Mouse (Mus musculus): Measurements from ENCODE around the gene Hbb-bh1. TPM values are rescaled to one million over a fixed set of nuclear protein-coding genes. Genes with fewer than 3 reads are reported as not detected.

The Hbb-bh1 gene
- polyA plus RNA-seq (2014; fragmentation: Illumina TruSeq; extraction: RNeasy Lipid Tissue Mini Kit (QIAGEN cat#74804); ENCODE audit: low read depth, low replicate concordance) = not detected

GRCm38 (mm10) chr7:103843034-103843433 is at the start of gene Hbb-bh1:
TSS of gene Hbb-bh1 (minus strand) at chr7:103843164.

GRCm38 (mm10) chr7:103886152-103886551 is 43.2 kb upstream of the Hbb-bh1 start, which contains the start of gene Olfr66:
TSS of gene Olfr66 (minus strand) at chr7:103886252.

GRCm38 (mm10) chr7:103853090-103853489 is 10.1 kb upstream of the Hbb-bh1 start, which contains the start of gene Hbb-y:
TSS of gene Hbb-y (minus strand) at chr7:103853216.

GRCm38 (mm10) chr7:103840268-103840667 is 2.7 kb downstream of the Hbb-bh1 start, which contains the start of gene Hbb-bh2:
TSS of gene Hbb-bh2 (minus strand) at chr7:103840520.

GRCm38 (mm10) chr7:103827808-103828207 is 15.2 kb downstream of the Hbb-bh1 start, which contains the start of gene Hbb-bs:
TSS of gene Hbb-bs (minus strand) at chr7:103828096.

GRCm38 (mm10) chr7:103813766-103814165 is 29.2 kb downstream of the Hbb-bh1 start, which contains the start of gene Hbb-bt:
TSS of gene Hbb-bt (minus strand) at chr7:103813996.

GRCm38 (mm10) chr7:103791721-103792120 is 51.2 kb downstream of the Hbb-bh1 start, which contains the start of gene Olfr67:
TSS of gene Olfr67 (minus strand) at chr7:103791821.

Other genes with a start within 250 kb of the Hbb-bh1 start
- gene Olfr619, start 242.6 kb downstream of the Hbb-bh1 start, polyA plus RNA-seq (2014; fragmentation: Illumina TruSeq; extraction: RNeasy Lipid Tissue Mini Kit (QIAGEN cat#74804); ENCODE audit: low read depth, low replicate concordance) = not detected
- gene Olfr620, start 230.6 kb downstream of the Hbb-bh1 start, polyA plus RNA-seq (2014; fragmentation: Illumina TruSeq; extraction: RNeasy Lipid Tissue Mini Kit (QIAGEN cat#74804); ENCODE audit: low read depth, low replicate concordance) = not detected
- gene Olfr622, start 200.5 kb downstream of the Hbb-bh1 start, polyA plus RNA-seq (2014; fragmentation: Illumina TruSeq; extraction: RNeasy Lipid Tissue Mini Kit (QIAGEN cat#74804); ENCODE audit: low read depth, low replicate concordance) = not detected
- gene Olfr623, start 179.5 kb downstream of the Hbb-bh1 start, polyA plus RNA-seq (2014; fragmentation: Illumina TruSeq; extraction: RNeasy Lipid Tissue Mini Kit (QIAGEN cat#74804); ENCODE audit: low read depth, low replicate concordance) = not detected
- gene Olfr624, start 172.0 kb downstream of the Hbb-bh1 start, polyA plus RNA-seq (2014; fragmentation: Illumina TruSeq; extraction: RNeasy Lipid Tissue Mini Kit (QIAGEN cat#74804); ENCODE audit: low read depth, low replicate concordance) = 0.44 TPM
- not detected for gene Olfr625-ps1, start 160.4 kb downstream of the Hbb-bh1 start, polyA plus RNA-seq (2014; fragmentation: Illumina TruSeq; extraction: RNeasy Lipid Tissue Mini Kit (QIAGEN cat#74804); ENCODE audit: low read depth, low replicate concordance)
- not detected for gene Olfr243, start 128.5 kb downstream of the Hbb-bh1 start, polyA plus RNA-seq (2014; fragmentation: Illumina TruSeq; extraction: RNeasy Lipid Tissue Mini Kit (QIAGEN cat#74804); ENCODE audit: low read depth, low replicate concordance)
- gene Olfr628, start 112.8 kb downstream of the Hbb-bh1 start, polyA plus RNA-seq (2014; fragmentation: Illumina TruSeq; extraction: RNeasy Lipid Tissue Mini Kit (QIAGEN cat#74804); ENCODE audit: low read depth, low replicate concordance) = not detected
- gene Olfr629, start 98.2 kb downstream of the Hbb-bh1 start, polyA plus RNA-seq (2014; fragmentation: Illumina TruSeq; extraction: RNeasy Lipid Tissue Mini Kit (QIAGEN cat#74804); ENCODE audit: low read depth, low replicate concordance) = not detected
- not detected for gene Olfr630, start 85.8 kb downstream of the Hbb-bh1 start, polyA plus RNA-seq (2014; fragmentation: Illumina TruSeq; extraction: RNeasy Lipid Tissue Mini Kit (QIAGEN cat#74804); ENCODE audit: low read depth, low replicate concordance)
- gene Olfr69, start 71.6 kb downstream of the Hbb-bh1 start, polyA plus RNA-seq (2014; fragmentation: Illumina TruSeq; extraction: RNeasy Lipid Tissue Mini Kit (QIAGEN cat#74804); ENCODE audit: low read depth, low replicate concordance) = not detected
- not detected for gene Olfr68, start 63.5 kb downstream of the Hbb-bh1 start, polyA plus RNA-seq (2014; fragmentation: Illumina TruSeq; extraction: RNeasy Lipid Tissue Mini Kit (QIAGEN cat#74804); ENCODE audit: low read depth, low replicate concordance)
- gene Olfr67, start 51.3 kb downstream of the Hbb-bh1 start, polyA plus RNA-seq (2014; fragmentation: Illumina TruSeq; extraction: RNeasy Lipid Tissue Mini Kit (QIAGEN cat#74804); ENCODE audit: low read depth, low replicate concordance) = not detected
- 7.4 TPM for gene Hbb-bt, start 29.2 kb downstream of the Hbb-bh1 start, polyA plus RNA-seq (2014; fragmentation: Illumina TruSeq; extraction: RNeasy Lipid Tissue Mini Kit (QIAGEN cat#74804); ENCODE audit: low read depth, low replicate concordance)
- gene Hbb-bs, start 15.1 kb downstream of the Hbb-bh1 start, polyA plus RNA-seq (2014; fragmentation: Illumina TruSeq; extraction: RNeasy Lipid Tissue Mini Kit (QIAGEN cat#74804); ENCODE audit: low read depth, low replicate concordance) = 99.3 TPM
- not detected for gene Hbb-bh2, start 2.6 kb downstream of the Hbb-bh1 start, polyA plus RNA-seq (2014; fragmentation: Illumina TruSeq; extraction: RNeasy Lipid Tissue Mini Kit (QIAGEN cat#74804); ENCODE audit: low read depth, low replicate concordance)
- not detected for gene Hbb-y, start 10.1 kb upstream of the Hbb-bh1 start, polyA plus RNA-seq (2014; fragmentation: Illumina TruSeq; extraction: RNeasy Lipid Tissue Mini Kit (QIAGEN cat#74804); ENCODE audit: low read depth, low replicate concordance)
- not detected for gene Olfr66, start 43.1 kb upstream of the Hbb-bh1 start, polyA plus RNA-seq (2014; fragmentation: Illumina TruSeq; extraction: RNeasy Lipid Tissue Mini Kit (QIAGEN cat#74804); ENCODE audit: low read depth, low replicate concordance)
- not detected for gene Olfr64, start 51.3 kb upstream of the Hbb-bh1 start, polyA plus RNA-seq (2014; fragmentation: Illumina TruSeq; extraction: RNeasy Lipid Tissue Mini Kit (QIAGEN cat#74804); ENCODE audit: low read depth, low replicate concordance)
- gene Olfr65, start 60.3 kb upstream of the Hbb-bh1 start, polyA plus RNA-seq (2014; fragmentation: Illumina TruSeq; extraction: RNeasy Lipid Tissue Mini Kit (QIAGEN cat#74804); ENCODE audit: low read depth, low replicate concordance) = not detected
- not detected for gene Olfr631, start 85.7 kb upstream of the Hbb-bh1 start, polyA plus RNA-seq (2014; fragmentation: Illumina TruSeq; extraction: RNeasy Lipid Tissue Mini Kit (QIAGEN cat#74804); ENCODE audit: low read depth, low replicate concordance)
- gene Olfr632, start 91.2 kb upstream of the Hbb-bh1 start, polyA plus RNA-seq (2014; fragmentation: Illumina TruSeq; extraction: RNeasy Lipid Tissue Mini Kit (QIAGEN cat#74804); ENCODE audit: low read depth, low replicate concordance) = not detected
- not detected for gene Olfr633, start 101.3 kb upstream of the Hbb-bh1 start, polyA plus RNA-seq (2014; fragmentation: Illumina TruSeq; extraction: RNeasy Lipid Tissue Mini Kit (QIAGEN cat#74804); ENCODE audit: low read depth, low replicate concordance)
- gene Olfr635, start 128.0 kb upstream of the Hbb-bh1 start, polyA plus RNA-seq (2014; fragmentation: Illumina TruSeq; extraction: RNeasy Lipid Tissue Mini Kit (QIAGEN cat#74804); ENCODE audit: low read depth, low replicate concordance) = not detected
- gene Olfr638, start 155.6 kb upstream of the Hbb-bh1 start, polyA plus RNA-seq (2014; fragmentation: Illumina TruSeq; extraction: RNeasy Lipid Tissue Mini Kit (QIAGEN cat#74804); ENCODE audit: low read depth, low replicate concordance) = not detected
- gene Olfr639, start 174.1 kb upstream of the Hbb-bh1 start, polyA plus RNA-seq (2014; fragmentation: Illumina TruSeq; extraction: RNeasy Lipid Tissue Mini Kit (QIAGEN cat#74804); ENCODE audit: low read depth, low replicate concordance) = not detected
- not detected for gene Olfr640, start 182.4 kb upstream of the Hbb-bh1 start, polyA plus RNA-seq (2014; fragmentation: Illumina TruSeq; extraction: RNeasy Lipid Tissue Mini Kit (QIAGEN cat#74804); ENCODE audit: low read depth, low replicate concordance)
- not detected for gene Olfr641, start 192.3 kb upstream of the Hbb-bh1 start, polyA plus RNA-seq (2014; fragmentation: Illumina TruSeq; extraction: RNeasy Lipid Tissue Mini Kit (QIAGEN cat#74804); ENCODE audit: low read depth, low replicate concordance)
- gene Olfr642, start 209.5 kb upstream of the Hbb-bh1 start, polyA plus RNA-seq (2014; fragmentation: Illumina TruSeq; extraction: RNeasy Lipid Tissue Mini Kit (QIAGEN cat#74804); ENCODE audit: low read depth, low replicate concordance) = not detected
- not detected for gene 4930516K23Rik, start 218.3 kb upstream of the Hbb-bh1 start, polyA plus RNA-seq (2014; fragmentation: Illumina TruSeq; extraction: RNeasy Lipid Tissue Mini Kit (QIAGEN cat#74804); ENCODE audit: low read depth, low replicate concordance)
- not detected for gene Olfr644, start 228.7 kb upstream of the Hbb-bh1 start, polyA plus RNA-seq (2014; fragmentation: Illumina TruSeq; extraction: RNeasy Lipid Tissue Mini Kit (QIAGEN cat#74804); ENCODE audit: low read depth, low replicate concordance)
- not detected for gene Olfr645, start 242.3 kb upstream of the Hbb-bh1 start, polyA plus RNA-seq (2014; fragmentation: Illumina TruSeq; extraction: RNeasy Lipid Tissue Mini Kit (QIAGEN cat#74804); ENCODE audit: low read depth, low replicate concordance)

All from kidney, adult 10 weeks (tissue).